Comparison of ENCODE assay signal across 7 mouse cellular contexts in genomic region chr1:180943032-180943644, GRCm38 (mm10). TPM values are rescaled to one million over a fixed set of nuclear protein-coding genes. Genes with fewer than 3 reads are reported as not detected.
DNase-seq lines count a peak whose midpoint lies in the region; ATAC-seq and TF ChIP-seq lines count a peak whose summit lies in the region.

No protein-coding gene starts in this region.

- no peak overlapping the region for H3K9ac ChIP-seq in forebrain, embryonic 15.5 days (replicated peaks)
- peak overlapping the region; percentile 94 for H3K9ac ChIP-seq in intestine, embryonic 16.5 days (ENCODE audit: low read depth, low read length)

- ATAC-seq in forebrain, embryonic 15.5 days (replicated peaks) = no peak
- ATAC-seq in intestine, embryonic 16.5 days = no peak

- H3K36me3 ChIP-seq in forebrain, embryonic 15.5 days = no peaks in the 10 kb centered on the region
- no peaks in the 10 kb centered on the region for H3K36me3 ChIP-seq in intestine, embryonic 16.5 days (ENCODE audit: control insufficient read depth, insufficient read depth, low read length)

- no peaks in the 10 kb centered on the region for H3K9me3 ChIP-seq in forebrain, embryonic 15.5 days
- H3K9me3 ChIP-seq in intestine, embryonic 16.5 days (ENCODE audit: control insufficient read depth, low read length) = no peaks in the 10 kb centered on the region

- TF ChIP-seq CTCF in olfactory bulb, adult 2 months (IDR thresholded peaks at IDR 0.05; ENCODE audit: insufficient read depth, low read depth, low read length) = no peak

- H3K27ac ChIP-seq in forebrain, embryonic 15.5 days (replicated peaks) = no peak overlapping the region
- H3K27ac ChIP-seq in intestine, embryonic 16.5 days (ENCODE audit: low read length) = peak overlapping the region; percentile 87
- H3K27ac ChIP-seq in olfactory bulb, adult 2 months (ENCODE audit: insufficient read depth, low read depth, low read length) = no peak overlapping the region

- no peak for TF ChIP-seq POLR2A in olfactory bulb, adult 2 months (IDR thresholded peaks at IDR 0.05; ENCODE audit: insufficient read depth, low read depth, low read length)

- H3K4me1 ChIP-seq in forebrain, embryonic 15.5 days = peaks cover 18% of the 10 kb centered on the region
- peaks cover 50% of the 10 kb centered on the region for H3K4me1 ChIP-seq in intestine, embryonic 16.5 days (ENCODE audit: control insufficient read depth, insufficient read depth, low read length)
- H3K4me1 ChIP-seq in olfactory bulb, adult 2 months (ENCODE audit: control insufficient read depth, insufficient read depth, low read length) = peaks cover 20% of the 10 kb centered on the region

- DNase-seq in urinary bladder, postnatal 36 days (ENCODE audit: low spot score in 2 of 2) = peak; percentile 25 to 29
- no peak for DNase-seq in urinary bladder, adult 2 months (ENCODE audit: low spot score)
- no peak for DNase-seq in cerebellum, postnatal 25 days
- no peak for DNase-seq in cerebellum, postnatal 4 days (ENCODE audit: low spot score in 2 of 2)

- WGBS in forebrain, embryonic 15.5 days = 38% methylated on average over 11 of the region's 11 CpGs
- WGBS in intestine, embryonic 16.5 days = 48% methylated on average over 11 of the region's 11 CpGs
- WGBS in olfactory bulb, adult 2 months = 72% methylated on average over 11 of the region's 11 CpGs

- peaks cover 44% of the 10 kb centered on the region for H3K27me3 ChIP-seq in forebrain, embryonic 15.5 days
- H3K27me3 ChIP-seq in intestine, embryonic 16.5 days (replicated peaks; ENCODE audit: control insufficient read depth, insufficient read depth, low read length) = no peaks in the 10 kb centered on the region

- H3K4me2 ChIP-seq in forebrain, embryonic 15.5 days (replicated peaks) = peak overlapping the region; percentile 99
- H3K4me2 ChIP-seq in intestine, embryonic 16.5 days (ENCODE audit: low read depth, low read length) = peak overlapping the region; percentile 94

- peak overlapping the region; percentile 72 for H3K4me3 ChIP-seq in forebrain, embryonic 15.5 days
- peak overlapping the region; percentile 96 for H3K4me3 ChIP-seq in intestine, embryonic 16.5 days (ENCODE audit: low read length)
- H3K4me3 ChIP-seq in olfactory bulb, adult 2 months (ENCODE audit: insufficient read depth, low read depth, low read length) = peak overlapping the region; percentile 66; the same call in 1 of the 2 replicates

RNA-seq across cellular contexts. Expression of gene Tmem63a, which starts 1.0 kb away (rescaled TPM):
- polyA plus RNA-seq in urinary bladder, adult 2 months (2012; rRNA removed) = 72.8 and 80.0 TPM in 2 replicates
- polyA plus RNA-seq in forebrain, embryonic 15.5 days (2015; fragmentation: Nextera tagmentation; extraction: Ambion mirVana) = 1.6 and 2.2 TPM in 2 replicates
- 14.9 and 16.2 TPM in 2 replicates for polyA plus RNA-seq in intestine, embryonic 16.5 days (2015; fragmentation: Nextera tagmentation; extraction: Ambion mirVana)
- polyA plus RNA-seq in olfactory bulb, adult 2 months (2012; ENCODE audit: insufficient read depth, insufficient read length, low replicate concordance, missing spikeins) = not detected in 2 replicates

RNA-seq across cellular contexts. Expression of gene Lefty1, which starts 8.3 kb away (rescaled TPM):
- 27.3 and 32.8 TPM in 2 replicates for polyA plus RNA-seq in urinary bladder, adult 2 months (2012; rRNA removed)
- polyA plus RNA-seq in forebrain, embryonic 15.5 days (2015; fragmentation: Nextera tagmentation; extraction: Ambion mirVana) = 0.22 and 0.23 TPM in 2 replicates
- polyA plus RNA-seq in intestine, embryonic 16.5 days (2015; fragmentation: Nextera tagmentation; extraction: Ambion mirVana) = 1.8 and 2.0 TPM in 2 replicates
- not detected in 2 replicates for polyA plus RNA-seq in olfactory bulb, adult 2 months (2012; ENCODE audit: insufficient read depth, insufficient read length, low replicate concordance, missing spikeins)

RNA-seq across cellular contexts. Expression of gene Pycr2, which starts 39.0 kb away (rescaled TPM):
- 34.1 and 46.5 TPM in 2 replicates for polyA plus RNA-seq in urinary bladder, adult 2 months (2012; rRNA removed)
- polyA plus RNA-seq in forebrain, embryonic 15.5 days (2015; fragmentation: Nextera tagmentation; extraction: Ambion mirVana) = 85.1 and 88.7 TPM in 2 replicates
- 63.8 and 73.2 TPM in 2 replicates for polyA plus RNA-seq in intestine, embryonic 16.5 days (2015; fragmentation: Nextera tagmentation; extraction: Ambion mirVana)
- polyA plus RNA-seq in olfactory bulb, adult 2 months (2012; ENCODE audit: insufficient read depth, insufficient read length, low replicate concordance, missing spikeins) = not detected in 2 replicates

RNA-seq across cellular contexts. Expression of gene Lefty2, which starts 50.2 kb away (rescaled TPM):
- 0.29 and 0.44 TPM in 2 replicates for polyA plus RNA-seq in urinary bladder, adult 2 months (2012; rRNA removed)
- 3.7 and 4.5 TPM in 2 replicates for polyA plus RNA-seq in forebrain, embryonic 15.5 days (2015; fragmentation: Nextera tagmentation; extraction: Ambion mirVana)
- 0.05 TPM in 1 of 2 replicates, not detected in the other for polyA plus RNA-seq in intestine, embryonic 16.5 days (2015; fragmentation: Nextera tagmentation; extraction: Ambion mirVana)
- polyA plus RNA-seq in olfactory bulb, adult 2 months (2012; ENCODE audit: insufficient read depth, insufficient read length, low replicate concordance, missing spikeins) = not detected in 2 replicates

Comparison
In these comparisons a context has a peak if more than half of its experiments do, and no peak if none do; other contexts are left out.
1. DNase-seq: peak in urinary bladder, postnatal 36 days (2 of 2); none in urinary bladder, adult 2 months (single experiment), cerebellum, postnatal 25 days (0 of 2) and cerebellum, postnatal 4 days (0 of 2).
2. Peak in every context shown above with its lines, with median percentiles within 50 percentile points of each other: H3K4me3 ChIP-seq.